Mouse (Mus musculus) cortical plate, adult 2 months (tissue): Measurements from ENCODE around the gene Usp46. TPM values are rescaled to one million over a fixed set of nuclear protein-coding genes. Genes with fewer than 3 reads are reported as not detected.
"Not testable (repeated sequence)": the region's sequence is repeated elsewhere in the genome, so short reads cannot be mapped to it uniquely, and the experiment has no call there.

Source experiments
- H3K27ac ChIP-seq: fragments of 200-500 bp; 2 replicates; pipeline ENCODE4 v1.5.1; 2012; ENCODE audit warnings: low read length, control low read depth, inconsistent platforms; ENCODE audit not compliant: insufficient read depth
- H3K4me1 ChIP-seq: fragments of 200-500 bp; 2 replicates; pipeline ENCODE4 v1.6.1; 2011; ENCODE audit warnings: low read length; ENCODE audit not compliant: control insufficient read depth, insufficient read depth
- H3K4me3 ChIP-seq: fragments of 200-500 bp; 2 replicates; pipeline ENCODE4 v1.5.1; 2011; ENCODE audit warnings: mild to moderate bottlenecking, low read length, control low read depth; ENCODE audit not compliant: insufficient read depth
- CTCF ChIP-seq: fragments of 200-500 bp; IDR thresholded peaks from 2 replicates; pipeline ENCODE4 v1.5.1; 2011; ENCODE audit warnings: mild to moderate bottlenecking, control low read depth, low read length; ENCODE audit not compliant: insufficient read depth; ENCODE audit errors: extremely low read depth
- POLR2A ChIP-seq: fragments of 200-500 bp; IDR thresholded peaks from 2 replicates; pipeline ENCODE4 v1.6.1; 2011; ENCODE audit warnings: mild to moderate bottlenecking, low read length, control low read depth; ENCODE audit not compliant: insufficient read depth; ENCODE audit errors: extremely low read depth
- polyA plus RNA-seq: library from polyadenylated mRNA; depleted of rRNA; stranded (reverse); fragments of >200 nt; gene quantifications from 2 replicates; pipeline ENCODE4 v1.2.3, GENCODE M21; 2012; rRNA removed

The Usp46 gene
- polyA plus RNA-seq, 1 experiment: 49.3 TPM

GRCm38 (mm10) chr5:73969338-73969737, 98.9 kb downstream of the Usp46 start:
- no peak overlapping the region for H3K27ac ChIP-seq
- no peak overlapping the region for H3K4me3 ChIP-seq
- TF ChIP-seq CTCF (no peak), POLR2A (no peak)
- H3K4me1 ChIP-seq: peaks cover 1% of the 10 kb centered on the region; the same call in 1 of the 2 replicates

GRCm38 (mm10) chr5:73959779-73960178, 108.5 kb downstream of the Usp46 start:
- H3K27ac ChIP-seq: no peak overlapping the region
- TF ChIP-seq CTCF: no peak
- TF ChIP-seq POLR2A: no peak
- H3K4me3 ChIP-seq: no peak overlapping the region
- H3K4me1 ChIP-seq: peaks cover 2% of the 10 kb centered on the region; the same call in 1 of the 2 replicates

GRCm38 (mm10) chr5:73958614-73959013, 109.6 kb downstream of the Usp46 start:
- not testable (repeated sequence) for H3K27ac ChIP-seq, H3K4me3 ChIP-seq, H3K4me1 ChIP-seq

- Histone ChIP-seq H3K4me1 (peaks cover 2% of the 10 kb centered on the region; the same call in 1 of the 2 replicates), H3K27ac (no peak overlapping the region), H3K4me3 (no peak overlapping the region)
- no peak for TF ChIP-seq POLR2A
- no peak for TF ChIP-seq CTCF
Measured at GRCm38 (mm10) chr5:73958096-73958495, 110.1 kb downstream of the Usp46 start.

- H3K4me3 ChIP-seq: no peak overlapping the region
- H3K27ac ChIP-seq: no peak overlapping the region; the same call in 1 of the 2 replicates
- H3K4me1 ChIP-seq: peaks cover 2% of the 10 kb centered on the region; the same call in 1 of the 2 replicates
- TF ChIP-seq CTCF: no peak
- TF ChIP-seq POLR2A: no peak
Measured at GRCm38 (mm10) chr5:73955691-73956090, 112.5 kb downstream of the Usp46 start.

- Histone ChIP-seq H3K27ac (no peak overlapping the region), H3K4me3 (no peak overlapping the region), H3K4me1 (peaks cover 2% of the 10 kb centered on the region; the same call in 1 of the 2 replicates)
- no peak for TF ChIP-seq POLR2A
Measured at GRCm38 (mm10) chr5:73955005-73955404, 113.2 kb downstream of the Usp46 start.

GRCm38 (mm10) chr5:73953066-73953614, 115.1 kb downstream of the Usp46 start:
- Histone ChIP-seq H3K4me1 (peaks cover 2% of the 10 kb centered on the region; the same call in 1 of the 2 replicates), H3K4me3 (no peak overlapping the region), H3K27ac (no peak overlapping the region)
- TF ChIP-seq CTCF (no peak), POLR2A (no peak)

GRCm38 (mm10) chr5:73951649-73952000, 116.6 kb downstream of the Usp46 start:
- no peak for TF ChIP-seq CTCF
- TF ChIP-seq POLR2A: no peak
- no peak overlapping the region for H3K4me3 ChIP-seq
- no peak overlapping the region for H3K27ac ChIP-seq
- peaks cover 2% of the 10 kb centered on the region; the same call in 1 of the 2 replicates for H3K4me1 ChIP-seq

GRCm38 (mm10) chr5:73950809-73951648, 117.2 kb downstream of the Usp46 start:
- no peak for TF ChIP-seq POLR2A
- Histone ChIP-seq H3K4me3 (no peak overlapping the region), H3K4me1 (peaks cover 2% of the 10 kb centered on the region; the same call in 1 of the 2 replicates), H3K27ac (no peak overlapping the region)

Other genes with a start within 250 kb of the Usp46 start
- 119 and 124 TPM in 2 replicates for gene Rasl11b, start 126.9 kb upstream of the Usp46 start, polyA plus RNA-seq